12 mouse cellular contexts compared by ENCODE assay signal in the genomic region with DNA sequence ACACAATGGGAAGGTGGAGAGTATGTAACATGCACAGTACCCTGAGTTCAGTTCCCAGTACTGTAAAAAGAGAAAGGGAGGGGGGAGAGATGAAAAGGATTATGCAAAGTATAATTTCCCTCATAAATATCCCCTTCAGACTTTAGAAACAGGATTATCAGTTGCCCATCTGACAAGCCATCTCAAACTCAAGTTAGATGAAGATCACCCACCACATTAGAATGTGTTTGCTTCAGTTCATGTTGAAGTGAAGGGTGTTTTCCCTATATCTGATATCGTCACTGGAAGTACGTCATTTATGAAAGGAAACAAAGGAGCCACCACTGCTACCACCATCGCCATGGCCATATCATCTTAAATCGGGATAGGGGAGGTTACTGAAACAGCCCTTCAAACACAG. TPM values are rescaled to one million over a fixed set of nuclear protein-coding genes. Genes with fewer than 3 reads are reported as not detected.
A peak's percentile ranks its signal among the peaks of the same experiment; 100 is the strongest.
DNase-seq lines count a peak whose midpoint lies in the region; ATAC-seq and TF ChIP-seq lines count a peak whose summit lies in the region.
"Had no signal": no experiment of that assay in that cellular context is flagged by ENCODE, and none has a peak within 500 bp of the region (broad histone marks: within the 10 kb centered on the region; RNA-seq: fewer than 3 reads in every experiment).

Gene Rps6ka3 (plus strand): TSS at position 301 of the 400 bp plus-strand sequence.

- no peak for TF ChIP-seq CTCF in left cerebral cortex, adult 2 months (IDR thresholded peaks at IDR 0.05)
- TF ChIP-seq CTCF in bone marrow, adult 2 months (IDR thresholded peaks at IDR 0.05; ENCODE audit: control insufficient read depth, insufficient read depth, low read length), result no peak

- H3K27ac ChIP-seq in left cerebral cortex, adult 2 months, result 0 out of 2 replicates have a peak within 1 kb of the TSS, but pooled peaks have one; percentile 4
- H3K27ac ChIP-seq in bone marrow, adult 2 months (ENCODE audit: control insufficient read depth, insufficient read depth, low read depth, low read length, poor library complexity), result no peak within 1 kb of the TSS
- H3K27ac ChIP-seq in midbrain, embryonic 13.5 days, result no peak within 1 kb of the TSS
- H3K27ac ChIP-seq: embryonic facial prominence, embryonic 13.5 days; hindbrain, embryonic 13.5 days; liver, embryonic 14.5 days; neural tube, embryonic 12.5 days had no signal

- no peaks in the 10 kb centered on the region for H3K36me3 ChIP-seq in myocyte (ENCODE audit: control insufficient read depth, insufficient read depth)
- H3K36me3 ChIP-seq in midbrain, embryonic 13.5 days, result no peaks in the 10 kb centered on the region
- H3K36me3 ChIP-seq: embryonic facial prominence, embryonic 13.5 days; hindbrain, embryonic 13.5 days; neural tube, embryonic 12.5 days had no signal

- H3ac ChIP-seq in myocyte (ENCODE audit: control insufficient read depth, insufficient read length), result no peak within 1 kb of the TSS

- no peaks in the 10 kb centered on the region for H3K9me3 ChIP-seq in midbrain, embryonic 13.5 days
- H3K9me3 ChIP-seq: embryonic facial prominence, embryonic 13.5 days; hindbrain, embryonic 13.5 days; neural tube, embryonic 12.5 days had no signal

- H3K4me2 ChIP-seq in myocyte (ENCODE audit: low read depth), result peak within 1 kb of the TSS; percentile 70
- no peak within 1 kb of the TSS for H3K4me2 ChIP-seq in midbrain, embryonic 13.5 days (replicated peaks)
- H3K4me2 ChIP-seq: embryonic facial prominence, embryonic 13.5 days; hindbrain, embryonic 13.5 days; neural tube, embryonic 12.5 days had no signal

- TF ChIP-seq POLR2A in bone marrow, adult 2 months (IDR thresholded peaks at IDR 0.05; ENCODE audit: borderline replicate concordance, control insufficient read depth, low read depth, low read length), result no peak
- TF ChIP-seq POLR2A in myocyte (IDR thresholded peaks at IDR 0.05; ENCODE audit: insufficient read length, low read depth), result no peak

- H3K9ac ChIP-seq in midbrain, embryonic 13.5 days (replicated peaks), result no peak within 1 kb of the TSS
- H3K9ac ChIP-seq: embryonic facial prominence, embryonic 13.5 days; hindbrain, embryonic 13.5 days; liver, embryonic 14.5 days; neural tube, embryonic 12.5 days had no signal

- no peaks in the 10 kb centered on the region for H3K79me2 ChIP-seq in myocyte (ENCODE audit: control insufficient read depth, insufficient read depth)

- intact Hi-C loops in left cerebral cortex, adult 2 months (cut with DNase I), result loop anchor here (2.0 to 10.0 kb wide), 3 partner anchors 45 to 225 kb away; no protein-coding TSS in a partner anchor

- no peak within 1 kb of the TSS for H3K4me3 ChIP-seq in left cerebral cortex, adult 2 months
- H3K4me3 ChIP-seq in bone marrow, adult 2 months (replicated peaks; ENCODE audit: control insufficient read depth, low read depth, low read length), result no peak within 1 kb of the TSS
- H3K4me3 ChIP-seq in myocyte, result no peak within 1 kb of the TSS
- no peak within 1 kb of the TSS for H3K4me3 ChIP-seq in midbrain, embryonic 13.5 days (replicated peaks)
- H3K4me3 ChIP-seq: embryonic facial prominence, embryonic 13.5 days; hindbrain, embryonic 13.5 days; neural tube, embryonic 12.5 days had no signal

- no peaks in the 10 kb centered on the region for H3K27me3 ChIP-seq in myocyte (ENCODE audit: control insufficient read depth, insufficient read depth, insufficient read length)
- peaks cover 4% of the 10 kb centered on the region; the same call in 1 of the 2 replicates for H3K27me3 ChIP-seq in midbrain, embryonic 13.5 days
- H3K27me3 ChIP-seq: neural tube, embryonic 12.5 days had no signal

- H3K4me1 ChIP-seq in bone marrow, adult 2 months (ENCODE audit: control insufficient read depth, insufficient read depth, low read length), result no peaks in the 10 kb centered on the region
- H3K4me1 ChIP-seq in midbrain, embryonic 13.5 days (replicated peaks), result no peaks in the 10 kb centered on the region
- H3K4me1 ChIP-seq: embryonic facial prominence, embryonic 13.5 days; hindbrain, embryonic 13.5 days; neural tube, embryonic 12.5 days had no signal

- DNase-seq in left cerebral cortex, adult 2 months (ENCODE audit: extremely low spot score in 1 of 2, low spot score in 2 of 2), result no peak
- DNase-seq in left cerebral cortex, adult 11 months (ENCODE audit: low spot score), result no peak
- DNase-seq in heart, postnatal 4 days, result no peak
- no peak for DNase-seq in thymus, postnatal 14 days
- DNase-seq in frontal cortex, postnatal 14 days (ENCODE audit: low spot score in 2 of 2), result no peak

- no peak for ATAC-seq in midbrain, embryonic 13.5 days

- WGBS in bone marrow, adult 2 months, result 82% methylated on average over 4 of the region's 4 CpGs
- 93% methylated on average over 4 of the region's 4 CpGs for WGBS in midbrain, embryonic 13.5 days

TF ChIP-seq in myocyte, 11 proteins besides CTCF, POLR2A, EP300 and RAD21:
- TF ChIP-seq TCF12 (IDR thresholded peaks at IDR 0.05; ENCODE audit: insufficient read depth, poor library complexity, severe bottlenecking) (no peak), MAX (IDR thresholded peaks at IDR 0.05; ENCODE audit: low read depth) (no peak), REST (IDR thresholded peaks at IDR 0.05; ENCODE audit: insufficient read depth, insufficient read length) (no peak), E2F4 (IDR thresholded peaks at IDR 0.05; ENCODE audit: insufficient read depth) (no peak), MYOG (IDR thresholded peaks at IDR 0.05; ENCODE audit: control insufficient read depth in 1 of 3, insufficient read depth in 1 of 3, insufficient read length in 2 of 3, low read depth in 2 of 3) (no peak), SRF (IDR thresholded peaks at IDR 0.05; ENCODE audit: control insufficient read depth, insufficient read length, low read depth) (no peak), TCF3 (IDR thresholded peaks at IDR 0.05; ENCODE audit: insufficient read length, low read depth) (no peak)
TF ChIP-seq in myocyte: peak in this region for 0.

RNA-seq across cellular contexts. Expression of gene Rps6ka3, which starts in this region (rescaled TPM):
- total RNA-seq in left cerebral cortex, adult 2 months (2021), result 10 to 100 TPM; 53.5 TPM
- 10.7 and 13.4 TPM in 2 replicates for polyA plus RNA-seq in bone marrow, adult 2 months (2011; ENCODE audit: insufficient read depth, insufficient read length, low replicate concordance, missing spikeins)
- total RNA-seq in heart, postnatal 4 days (2021), result 10 to 100 TPM; 73.5 to 87.4 TPM
- polyA plus RNA-seq in myocyte (2012; fragmentation: generic; extraction: Trizol), result 10.0 TPM
- 3.4 and 4.4 TPM in 2 replicates for polyA plus RNA-seq in midbrain, embryonic 13.5 days (2015; fragmentation: Nextera tagmentation; extraction: Ambion mirVana)
